Mouse (Mus musculus): ENCODE measurements around the gene Oxnad1. TPM values are rescaled to one million over a fixed set of nuclear protein-coding genes. Genes with fewer than 3 reads are reported as not detected.

Oxnad1 gene
- total RNA-seq (2023), result 21.3 TPM

DNA sequence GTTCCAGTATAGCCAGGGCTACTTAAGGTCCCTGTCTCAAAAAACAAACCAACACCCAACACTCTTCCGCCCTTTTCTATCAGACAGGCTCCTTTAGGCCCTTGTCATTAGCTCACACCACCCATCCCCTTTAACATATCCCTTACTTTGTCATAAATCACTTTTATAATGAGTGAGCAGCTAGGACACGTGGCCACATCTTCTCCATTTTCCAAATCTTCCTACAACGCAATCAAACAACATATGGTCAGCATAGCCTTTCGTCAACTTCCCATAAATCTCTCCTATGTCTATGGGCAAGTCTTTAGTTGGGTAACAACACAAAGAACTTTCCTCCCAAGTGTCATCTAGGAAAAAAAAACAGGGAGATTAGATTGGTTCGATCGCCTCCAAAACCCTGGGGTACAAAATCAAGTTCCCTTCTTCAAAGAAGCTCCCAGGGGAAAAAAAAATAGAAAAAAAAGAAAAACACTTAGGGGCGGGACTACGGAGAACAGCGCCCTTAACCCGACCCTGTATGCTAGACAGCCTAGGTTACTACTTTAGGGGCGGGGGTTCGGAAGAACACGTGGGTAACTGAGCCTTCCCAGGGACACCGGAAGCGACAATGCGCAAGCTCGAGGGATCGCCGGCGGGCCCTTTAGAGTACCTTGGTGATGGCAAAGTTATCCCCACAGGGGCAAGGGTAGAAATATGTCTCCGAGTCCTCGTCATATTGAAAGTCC is at the start of gene Oxnad1:
TSS of gene Oxnad1 (plus strand) at position 614 of the 725 bp plus-strand sequence.

DNA sequence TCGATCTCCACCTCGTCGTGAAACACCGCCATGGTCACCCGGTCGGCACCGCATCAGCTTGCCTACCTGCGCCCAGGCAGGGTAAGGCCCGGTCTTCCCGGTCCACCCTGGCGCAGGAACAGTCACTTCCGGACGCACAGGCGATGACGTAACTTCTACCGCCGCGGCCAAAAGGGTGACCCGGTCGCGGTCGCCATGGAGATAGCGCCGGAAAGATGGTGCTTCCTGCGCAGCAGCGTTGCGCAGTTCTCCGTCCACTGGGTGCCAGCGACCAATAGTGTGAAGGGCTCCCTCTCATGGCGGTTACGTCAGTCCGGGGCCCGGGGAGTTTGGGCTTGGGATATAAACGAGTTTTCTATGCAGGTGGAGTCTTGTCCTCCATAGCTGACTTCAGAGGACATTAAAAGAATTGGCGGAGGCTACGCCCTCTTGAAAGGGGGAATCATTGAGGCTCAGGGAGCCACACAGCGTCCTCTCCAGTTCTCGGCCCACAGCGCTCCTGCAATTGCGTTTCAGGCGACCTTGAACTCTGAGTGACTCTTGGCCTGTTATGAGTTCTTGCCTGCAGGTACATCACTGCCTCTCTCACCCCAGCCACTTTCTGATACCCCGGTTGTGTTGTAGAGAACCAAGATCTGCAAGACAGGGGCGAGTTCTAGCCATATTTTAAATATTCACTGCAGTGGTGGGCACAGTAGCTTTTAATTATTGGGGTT is 470 bp downstream of the Oxnad1 start, which contains the start of gene Dph3:
TSS of gene Dph3 (minus strand) at position 244 of the 716 bp plus-strand sequence.

DNA sequence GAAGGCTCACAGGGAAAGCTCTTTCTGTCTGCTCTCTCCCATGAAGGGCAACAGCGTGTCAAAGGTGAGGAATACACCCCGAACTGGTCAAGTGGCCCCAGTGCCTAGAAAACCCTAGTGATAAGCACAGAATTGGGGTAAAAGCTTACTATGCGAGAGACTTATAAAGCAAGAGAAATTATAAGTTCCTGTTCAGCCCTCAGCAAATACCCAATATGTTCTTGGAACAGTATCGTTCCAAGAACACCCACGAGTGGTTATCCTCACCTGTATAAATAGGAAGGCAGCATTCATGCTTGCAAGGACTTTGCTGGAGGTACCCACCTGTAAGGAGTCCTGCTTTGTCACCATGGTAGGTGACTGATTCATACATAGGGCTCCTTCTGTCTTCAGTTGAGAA is 56.5 kb downstream of the Oxnad1 start, which contains the start of gene Msmb:
TSS of gene Msmb (plus strand) at position 301 of the 400 bp plus-strand sequence.

Other genes with a start within 250 kb of the Oxnad1 start
- gene Galnt15, start 56.4 kb upstream of the Oxnad1 start, total RNA-seq (2023), result 0.59 TPM
- 55.3 TPM for gene Dph3, start 355 bp downstream of the Oxnad1 start, total RNA-seq (2023)
- not detected for gene Msmb, start 56.6 kb downstream of the Oxnad1 start, total RNA-seq (2023)
- 87.1 TPM for gene Ncoa4, start 74.5 kb downstream of the Oxnad1 start, total RNA-seq (2023)
- 84.2 TPM for gene Timm23, start 116.5 kb downstream of the Oxnad1 start, total RNA-seq (2023)
- gene Parg, start 116.6 kb downstream of the Oxnad1 start, total RNA-seq (2023), result 50.0 TPM
- gene Ogdhl, start 236.6 kb downstream of the Oxnad1 start, total RNA-seq (2023), result 0.15 TPM

Data from CD4-positive naive resting alpha-beta T cell, adult 57 days (primary cell).